Mouse (Mus musculus) macrophage (primary cell): ENCODE results near the gene Zfp324. TPM values are rescaled to one million over a fixed set of nuclear protein-coding genes. Genes with fewer than 3 reads are reported as not detected.
"Not testable (repeated sequence)": the region's sequence is repeated elsewhere in the genome, so short reads cannot be mapped to it uniquely, and the experiment has no call there.

ENCODE experiments used
- H3K27ac ChIP-seq: fragments of 350-480 bp; formaldehyde crosslinking; 2 replicates; pipeline ENCODE4 v1.9.0; 2021
- H3K36me3 ChIP-seq: fragments of 350-480 bp; formaldehyde crosslinking; 2 replicates; pipeline ENCODE4 v1.9.0; 2021; ENCODE audit errors: inconsistent target
- H3K4me3 ChIP-seq: fragments of 350-480 bp; formaldehyde crosslinking; 2 replicates; pipeline ENCODE4 v1.9.0; 2021; ENCODE audit errors: inconsistent target
- H3K79me2 ChIP-seq: fragments of 350-480 bp; formaldehyde crosslinking; 2 replicates; pipeline ENCODE4 v1.9.0; 2021; ENCODE audit errors: inconsistent target
- WGBS: methylation state at CpG from one replicate; pipeline ENCODE4 v1.1.7; 2026; ENCODE audit warnings: inconsistent platforms; ENCODE audit not compliant: missing documents; 5-methylcytosine and 5-hydroxymethylcytosine counted together
- polyA plus RNA-seq: library from polyadenylated mRNA; stranded (reverse); fragments of 250-400 nt; gene quantifications from 3 replicates; pipeline ENCODE4 v1.2.4, GENCODE M21; 2018; ENCODE audit warnings: inconsistent platforms
- total RNA-seq, 78 experiments: library from RNA; depleted of rRNA; stranded (reverse); fragments of 250-400 nt; gene quantifications; 1 replicate in 9 of 78; 2 replicates in 24 of 78; 3 replicates in 43 of 78; 4 replicates in 2 of 78; pipeline ENCODE4 v1.2.4; 2018; ENCODE audit warnings: inconsistent platforms in 56 of 78

The Zfp324 gene
- total RNA-seq (2018; cell fraction: chromatin; rRNA removed) = 10 to 100 TPM in 6 of 26 experiments, 1 to 10 TPM in 13, under 1 TPM in 7; 0.31 to 16.5 (median 3.4) TPM
- total RNA-seq (2018; cell fraction: cytosol; rRNA removed) = 1 to 10 TPM in 23 of 26 experiments, under 1 TPM in 3; 0.43 to 6.6 (median 4.0) TPM
- 10 to 100 TPM in 4 of 26 experiments, 1 to 10 TPM in 18, under 1 TPM in 4; 0.29 to 11.3 (median 4.2) TPM for total RNA-seq (2018; cell fraction: nucleus; rRNA removed)
- polyA plus RNA-seq = 3.0 to 3.7 TPM (median 3.1 TPM) in 3 replicates

GRCm38 (mm10) chr7:12965678-12966091 is at the start of gene Zfp324:
TSS of gene Zfp324 (plus strand) at chr7:12965838.
- H3K4me3 ChIP-seq = peak within 1 kb of the TSS; percentile 74
- peak within 1 kb of the TSS; percentile 81 for H3K27ac ChIP-seq
- H3K36me3 ChIP-seq = peaks cover 16% of the 10 kb centered on the region; the same call in 1 of the 2 replicates
- 0% methylated on average over 23 of the region's 23 CpGs for whole genome bisulfite sequencing
- H3K79me2 ChIP-seq = peaks cover 22% of the 10 kb centered on the region

DNA sequence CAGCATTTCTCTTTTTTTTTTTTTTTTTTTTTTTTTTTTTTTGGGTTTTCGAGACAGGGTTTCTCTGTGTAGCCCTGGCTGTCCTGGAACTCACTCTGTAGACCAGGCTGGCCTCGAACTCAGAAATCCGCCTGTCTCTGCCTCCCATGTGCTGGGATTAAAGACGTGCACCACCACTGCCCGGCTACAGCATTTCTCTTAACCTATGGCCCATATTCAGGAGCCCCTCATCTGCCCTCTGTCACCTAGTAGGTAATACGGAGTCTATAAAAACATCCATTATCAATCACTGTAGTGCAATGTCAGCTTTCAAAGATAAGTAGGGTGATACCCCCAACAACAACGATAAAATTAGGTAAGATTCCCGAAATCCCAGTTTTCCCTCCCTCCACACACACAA is 45.1 kb upstream of the Zfp324 start:
- 84% methylated on average over 7 of the region's 8 CpGs for WGBS
- H3K27ac ChIP-seq, H3K4me3 ChIP-seq: not testable (repeated sequence)
- H3K79me2 ChIP-seq = peaks cover 22% of the 10 kb centered on the region
- H3K36me3 ChIP-seq = peaks cover 22% of the 10 kb centered on the region

- Histone ChIP-seq H3K4me3 (peak overlapping the region; percentile 99), H3K79me2 (peaks cover 22% of the 10 kb centered on the region), H3K27ac (peak overlapping the region; percentile 89), H3K36me3 (peaks cover 30% of the 10 kb centered on the region)
- WGBS = 0% methylated on average over 3 of the region's 3 CpGs
Measured at GRCm38 (mm10) chr7:12921318-12921704, 44.3 kb upstream of the Zfp324 start.

GRCm38 (mm10) chr7:12921705-12922465 is 43.8 kb upstream of the Zfp324 start, which contains the start of gene Rps5:
TSS of gene Rps5 (plus strand) at chr7:12922290.
- WGBS = under 1% methylated on average over 54 of the region's 55 CpGs
- peaks cover 36% of the 10 kb centered on the region for H3K36me3 ChIP-seq

GRCm38 (mm10) chr7:12922729-12923128 is 42.9 kb upstream of the Zfp324 start:
- H3K4me3 ChIP-seq = peak overlapping the region; percentile 99
- peak overlapping the region; percentile 89 for H3K27ac ChIP-seq
- under 1% methylated on average over 8 of the region's 8 CpGs for WGBS

More at GRCm38 (mm10) chr7:12921705-12922465, 43.8 kb upstream of the Zfp324 start, which contains the start of gene Rps5:
- peak within 1 kb of the TSS; percentile 89 for H3K27ac ChIP-seq
- H3K4me3 ChIP-seq = peak within 1 kb of the TSS; percentile 99
- H3K79me2 ChIP-seq = peaks cover 22% of the 10 kb centered on the region

GRCm38 (mm10) chr7:12926316-12926715 is 39.3 kb upstream of the Zfp324 start:
- Histone ChIP-seq H3K4me3 (no peak overlapping the region), H3K36me3 (peaks cover 38% of the 10 kb centered on the region), H3K79me2 (peaks cover 22% of the 10 kb centered on the region), H3K27ac (no peak overlapping the region)
- WGBS = 94% methylated on average over 7 of the region's 7 CpGs

More at GRCm38 (mm10) chr7:12922729-12923128, 42.9 kb upstream of the Zfp324 start:
- H3K79me2 ChIP-seq = peaks cover 22% of the 10 kb centered on the region
- peaks cover 38% of the 10 kb centered on the region for H3K36me3 ChIP-seq

- no peak within 1 kb of the TSS for H3K27ac ChIP-seq
- WGBS = 77% methylated on average over 8 of the region's 8 CpGs
- H3K79me2 ChIP-seq = peaks cover 21% of the 10 kb centered on the region
- no peak within 1 kb of the TSS for H3K4me3 ChIP-seq
- peaks cover 38% of the 10 kb centered on the region for H3K36me3 ChIP-seq
Measured at GRCm38 (mm10) chr7:12927191-12927680, 38.4 kb upstream of the Zfp324 start, which contains the start of gene Rnf225. TSS of gene Rnf225 (plus strand) at chr7:12927416.

DNA sequence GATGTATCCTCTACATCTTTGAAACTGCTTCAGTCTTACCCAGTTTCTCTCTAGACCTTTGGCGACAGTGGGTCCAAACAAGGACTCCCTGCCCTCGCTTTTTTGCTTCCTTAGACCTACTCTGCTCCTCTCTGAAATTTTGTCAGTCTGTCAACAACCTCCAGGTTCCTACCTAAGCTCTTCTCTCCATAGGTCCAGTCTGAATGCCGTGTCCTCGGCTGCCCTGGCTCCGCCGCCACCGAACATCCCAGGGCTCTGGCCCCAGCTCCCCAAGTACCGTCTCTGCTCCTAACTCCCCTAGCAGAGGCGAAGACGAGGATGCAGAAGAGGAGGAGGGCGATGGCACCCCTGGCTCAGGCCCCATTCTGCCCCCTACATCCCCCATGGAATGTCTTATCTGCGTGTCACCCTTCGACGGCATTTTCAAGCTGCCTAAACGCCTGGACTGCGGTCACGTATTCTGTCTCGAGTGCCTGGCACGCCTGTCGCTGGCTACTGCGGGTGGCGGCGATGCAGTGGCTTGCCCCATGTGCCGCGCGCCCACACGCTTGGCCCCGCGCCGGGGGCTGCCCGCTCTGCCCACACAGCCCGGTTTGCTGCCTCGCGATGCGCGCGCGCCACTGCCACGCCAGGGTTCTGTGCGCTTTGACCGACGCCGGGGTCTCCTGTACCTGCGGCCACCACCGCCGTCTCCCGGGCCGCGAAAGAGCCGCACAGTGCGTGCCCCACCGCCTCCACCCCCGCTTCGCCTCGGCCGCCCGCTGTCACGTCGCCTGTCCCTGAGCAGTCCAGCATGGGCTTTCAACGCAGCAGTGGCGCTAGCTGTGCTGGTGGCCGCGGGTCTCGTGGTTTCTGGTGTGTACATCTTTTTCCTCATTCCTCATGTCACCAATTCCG is 37.7 kb upstream of the Zfp324 start:
- 26% methylated on average over 61 of the region's 65 CpGs for WGBS
- no peak overlapping the region for H3K4me3 ChIP-seq
- peaks cover 13% of the 10 kb centered on the region for H3K79me2 ChIP-seq
- H3K27ac ChIP-seq = no peak overlapping the region
- H3K36me3 ChIP-seq = peaks cover 38% of the 10 kb centered on the region

- no peak overlapping the region for H3K4me3 ChIP-seq
- no peaks in the 10 kb centered on the region for H3K79me2 ChIP-seq
- no peak overlapping the region for H3K27ac ChIP-seq
- H3K36me3 ChIP-seq = no peaks in the 10 kb centered on the region
- WGBS = 88% methylated on average over 4 of the region's 4 CpGs
Measured at GRCm38 (mm10) chr7:12933615-12934140, 32.0 kb upstream of the Zfp324 start.

GRCm38 (mm10) chr7:12934808-12935207 is 30.8 kb upstream of the Zfp324 start:
- no peaks in the 10 kb centered on the region for H3K79me2 ChIP-seq
- H3K4me3 ChIP-seq = no peak overlapping the region
- H3K27ac ChIP-seq = no peak overlapping the region
- 78% methylated on average over 3 of the region's 3 CpGs for WGBS
- H3K36me3 ChIP-seq = no peaks in the 10 kb centered on the region

- 79% methylated on average over 2 of the region's 4 CpGs for WGBS
- H3K79me2 ChIP-seq, H3K4me3 ChIP-seq: not testable (repeated sequence)
Measured at GRCm38 (mm10) chr7:12937254-12937803, 28.3 kb upstream of the Zfp324 start.

DNA sequence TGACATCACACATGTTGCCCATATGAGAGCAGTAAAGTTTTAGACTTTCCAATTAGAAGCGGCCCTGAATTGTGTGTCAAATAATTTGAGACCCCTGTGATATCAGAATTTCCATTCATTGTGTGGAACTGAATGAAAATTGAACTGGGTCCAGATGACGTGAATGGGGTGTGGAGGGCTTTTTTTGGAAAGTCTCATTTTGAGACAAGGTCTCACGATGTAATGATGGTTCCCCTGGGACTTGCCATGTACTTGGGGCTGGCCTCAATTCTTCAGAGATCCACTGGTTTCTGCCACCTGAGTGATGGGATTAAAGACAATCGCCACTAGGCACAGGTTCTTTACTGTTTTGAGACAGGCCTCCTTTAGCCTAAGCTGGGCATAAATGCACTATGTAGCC is 25.0 kb upstream of the Zfp324 start:
- no peaks in the 10 kb centered on the region for H3K36me3 ChIP-seq
- no peak overlapping the region for H3K27ac ChIP-seq
- no peaks in the 10 kb centered on the region for H3K79me2 ChIP-seq
- no peak overlapping the region for H3K4me3 ChIP-seq
- 88% methylated on average over 4 of the region's 4 CpGs for WGBS

More at GRCm38 (mm10) chr7:12937254-12937803, 28.3 kb upstream of the Zfp324 start:
- not testable (repeated sequence) for H3K27ac ChIP-seq, H3K36me3 ChIP-seq

GRCm38 (mm10) chr7:12943488-12943887 is 22.1 kb upstream of the Zfp324 start:
- no peaks in the 10 kb centered on the region for H3K36me3 ChIP-seq

More at GRCm38 (mm10) chr7:12943488-12943887, 22.1 kb upstream of the Zfp324 start:
- no peak overlapping the region for H3K4me3 ChIP-seq
- no peaks in the 10 kb centered on the region for H3K79me2 ChIP-seq
- H3K27ac ChIP-seq = no peak overlapping the region
